Mouse (Mus musculus) megakaryocyte, embryonic 14.5 days (primary cell): ENCODE measurements around the gene Has1. TPM values are rescaled to one million over a fixed set of nuclear protein-coding genes. Genes with fewer than 3 reads are reported as not detected.

Source experiments
- H3K27me3 ChIP-seq: replicated peaks from 2 replicates; pipeline ENCODE3; 2012; ENCODE audit warnings: inconsistent platforms
- H3K36me3 ChIP-seq: replicated peaks from 2 replicates; pipeline ENCODE3; 2012; ENCODE audit warnings: low read length, inconsistent platforms, mixed read lengths
- H3K4me1 ChIP-seq: 2 replicates; pipeline ENCODE4 v1.6.1; 2012; ENCODE audit warnings: inconsistent platforms
- H3K4me3 ChIP-seq: replicated peaks from 2 replicates; pipeline ENCODE3; 2012; ENCODE audit warnings: moderate library complexity, mild to moderate bottlenecking, inconsistent platforms
- H3K9me3 ChIP-seq: 2 replicates; pipeline ENCODE4 v1.6.1; 2012; ENCODE audit warnings: inconsistent platforms
- FLI1 ChIP-seq: IDR thresholded peaks from 2 replicates; pipeline ENCODE4 v1.6.1; 2012; ENCODE audit warnings: low read length, inconsistent platforms, mixed read lengths
- GATA1 ChIP-seq: IDR thresholded peaks from 3 replicates; pipeline ENCODE4 v1.6.1; 2012; ENCODE audit warnings: mixed read lengths, low read length, inconsistent platforms, borderline replicate concordance
- polyA plus RNA-seq: library from polyadenylated mRNA; stranded (reverse); fragments of >175 nt; gene quantifications from 2 replicates; pipeline ENCODE4 v1.2.3, GENCODE M21; 2012; ENCODE audit warnings: low replicate concordance; ENCODE audit not compliant: insufficient read depth

Has1 gene
- not detected in 2 replicates for polyA plus RNA-seq

GRCm38 (mm10) chr17:17855064-17855838 lies at the start of gene Has1:
Has1 (minus strand) TSS chr17:17855205.
- TF ChIP-seq FLI1, result no peak
- no peak for TF ChIP-seq GATA1
- H3K36me3 ChIP-seq, result no peaks in the 10 kb centered on the region
- H3K4me1 ChIP-seq, result peaks cover 6% of the 10 kb centered on the region; the same call in 1 of the 2 replicates
- no peak within 1 kb of the TSS for H3K4me3 ChIP-seq
- peaks cover 3% of the 10 kb centered on the region; the same call in 1 of the 2 replicates for H3K9me3 ChIP-seq
- peaks cover 14% of the 10 kb centered on the region for H3K27me3 ChIP-seq

GRCm38 (mm10) chr17:17900768-17901167 lies 45.8 kb upstream of the Has1 start:
- Histone ChIP-seq H3K36me3 (no peaks in the 10 kb centered on the region), H3K9me3 (no peaks in the 10 kb centered on the region), H3K27me3 (peaks cover 4% of the 10 kb centered on the region), H3K4me3 (no peak overlapping the region), H3K4me1 (no peaks in the 10 kb centered on the region)
- TF ChIP-seq GATA1 (no peak), FLI1 (no peak)

- Histone ChIP-seq H3K36me3 (no peaks in the 10 kb centered on the region), H3K4me1 (no peaks in the 10 kb centered on the region), H3K9me3 (no peaks in the 10 kb centered on the region), H3K27me3 (peaks cover 4% of the 10 kb centered on the region), H3K4me3 (no peak overlapping the region)
- TF ChIP-seq FLI1, result no peak
- TF ChIP-seq GATA1, result no peak
These were observed 44.3 kb upstream of the Has1 start for GRCm38 (mm10) chr17:17899268-17899667.

GRCm38 (mm10) chr17:17896039-17896438 lies 41.0 kb upstream of the Has1 start:
- Histone ChIP-seq H3K36me3 (no peaks in the 10 kb centered on the region), H3K4me1 (peaks cover 7% of the 10 kb centered on the region), H3K9me3 (no peaks in the 10 kb centered on the region), H3K4me3 (no peak overlapping the region), H3K27me3 (no peaks in the 10 kb centered on the region)
- no peak for TF ChIP-seq GATA1

- TF ChIP-seq GATA1 (no peak), FLI1 (no peak)
- H3K36me3 ChIP-seq, result no peaks in the 10 kb centered on the region
- H3K4me3 ChIP-seq, result no peak overlapping the region
These were observed 34.9 kb upstream of the Has1 start for GRCm38 (mm10) chr17:17889732-17890425.

GRCm38 (mm10) chr17:17887774-17888248 lies 32.8 kb upstream of the Has1 start, which contains the start of the genes Fpr2 and Fpr3:
Fpr2 (plus strand) TSS chr17:17887824.
Fpr3 (plus strand) TSS chr17:17887852.
- no peak for TF ChIP-seq FLI1
- no peak for TF ChIP-seq GATA1
- no peaks in the 10 kb centered on the region for H3K27me3 ChIP-seq
- H3K4me1 ChIP-seq, result no peaks in the 10 kb centered on the region
- no peak within 1 kb of the TSS for H3K4me3 ChIP-seq
- no peaks in the 10 kb centered on the region for H3K9me3 ChIP-seq
- H3K36me3 ChIP-seq, result no peaks in the 10 kb centered on the region

More at GRCm38 (mm10) chr17:17889732-17890425, 34.9 kb upstream of the Has1 start:
- Histone ChIP-seq H3K9me3 (no peaks in the 10 kb centered on the region), H3K27me3 (no peaks in the 10 kb centered on the region), H3K4me1 (peaks cover 7% of the 10 kb centered on the region)

- peak within 1 kb of the TSS; percentile 12 for H3K4me3 ChIP-seq
- TF ChIP-seq GATA1 (no peak), FLI1 (no peak)
- 0 out of 2 replicates have a peak, but pooled peaks cover 3% of the 10 kb centered on the region for H3K4me1 ChIP-seq
- no peaks in the 10 kb centered on the region for H3K27me3 ChIP-seq
- H3K9me3 ChIP-seq, result no peaks in the 10 kb centered on the region
- H3K36me3 ChIP-seq, result no peaks in the 10 kb centered on the region
These were observed 28.8 kb upstream of the Has1 start, which contains the start of gene Fpr1 for GRCm38 (mm10) chr17:17883840-17884239. Fpr1 (minus strand) TSS chr17:17883940.

GRCm38 (mm10) chr17:17882672-17883071 lies 27.7 kb upstream of the Has1 start:
- TF ChIP-seq FLI1, result no peak
- no peaks in the 10 kb centered on the region for H3K27me3 ChIP-seq
- H3K9me3 ChIP-seq, result no peaks in the 10 kb centered on the region
- no peak overlapping the region for H3K4me3 ChIP-seq
- H3K36me3 ChIP-seq, result no peaks in the 10 kb centered on the region
- H3K4me1 ChIP-seq, result 0 out of 2 replicates have a peak, but pooled peaks cover 3% of the 10 kb centered on the region

GRCm38 (mm10) chr17:17879347-17879746 lies 24.3 kb upstream of the Has1 start:
- Histone ChIP-seq H3K36me3 (no peaks in the 10 kb centered on the region), H3K4me1 (0 out of 2 replicates have a peak, but pooled peaks cover 3% of the 10 kb centered on the region), H3K9me3 (no peaks in the 10 kb centered on the region), H3K27me3 (peaks cover 2% of the 10 kb centered on the region), H3K4me3 (no peak overlapping the region)
- TF ChIP-seq FLI1 (no peak), GATA1 (no peak)

- no peak overlapping the region for H3K4me3 ChIP-seq
- no peaks in the 10 kb centered on the region for H3K36me3 ChIP-seq
- TF ChIP-seq GATA1, result no peak
- no peak for TF ChIP-seq FLI1
- no peaks in the 10 kb centered on the region for H3K27me3 ChIP-seq
- H3K9me3 ChIP-seq, result peaks cover 8% of the 10 kb centered on the region
- peaks cover 22% of the 10 kb centered on the region for H3K4me1 ChIP-seq
These were observed 16.7 kb upstream of the Has1 start for GRCm38 (mm10) chr17:17871697-17872096.
